Mouse (Mus musculus): Measurements from ENCODE around the gene Iqcj.

Iqcj gene

DNA sequence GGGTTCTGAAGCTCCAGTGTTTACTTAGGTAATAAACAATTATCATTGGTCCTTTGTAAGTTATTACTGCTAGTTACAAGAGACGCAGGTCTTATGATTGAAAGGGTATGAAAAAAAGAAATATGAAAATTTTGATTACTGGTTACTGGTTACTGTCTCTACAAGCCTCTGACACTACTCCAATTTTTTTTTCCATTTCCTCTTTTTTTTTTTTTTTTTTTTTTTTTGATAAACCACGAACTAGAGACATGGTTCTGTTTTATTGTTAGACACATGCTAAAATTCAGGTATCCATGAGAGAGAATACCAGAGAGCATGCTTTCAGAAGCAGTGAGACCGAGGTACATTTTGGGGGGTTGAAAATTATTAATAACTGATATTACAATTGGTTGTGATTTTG, 43.8 kb downstream of the Iqcj start:
- in situ Hi-C loops (cut with MboI; ENCODE audit: low pct_unique_long_range_greater_than_20kb in 1 of 2, low sequenced_read_pairs in 2 of 2, unreplicated experiment in 1 of 2), result no loop called here

DNA sequence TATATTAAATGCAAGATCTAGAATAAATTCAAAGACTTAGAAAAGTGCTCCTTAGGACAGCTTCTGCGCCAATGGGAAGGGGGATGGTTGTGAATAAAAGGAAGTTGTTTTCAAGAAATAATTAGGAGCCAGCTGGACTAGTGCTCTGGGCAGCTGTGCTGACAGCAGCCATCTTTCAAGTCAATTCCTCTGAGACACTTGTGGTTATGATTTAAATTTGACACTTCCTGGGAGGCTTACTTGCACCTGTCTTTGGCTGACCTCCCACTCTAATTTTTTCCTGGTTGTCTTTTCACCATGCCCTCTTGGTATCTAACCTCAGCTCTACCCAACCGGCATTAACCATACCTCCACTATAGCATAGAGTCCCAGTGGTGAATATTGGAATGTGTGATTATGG, 55.0 kb downstream of the Iqcj start:
- in situ Hi-C loops (cut with MboI; ENCODE audit: low pct_unique_long_range_greater_than_20kb in 1 of 2, low sequenced_read_pairs in 2 of 2, unreplicated experiment in 1 of 2), result no loop called here

DNA sequence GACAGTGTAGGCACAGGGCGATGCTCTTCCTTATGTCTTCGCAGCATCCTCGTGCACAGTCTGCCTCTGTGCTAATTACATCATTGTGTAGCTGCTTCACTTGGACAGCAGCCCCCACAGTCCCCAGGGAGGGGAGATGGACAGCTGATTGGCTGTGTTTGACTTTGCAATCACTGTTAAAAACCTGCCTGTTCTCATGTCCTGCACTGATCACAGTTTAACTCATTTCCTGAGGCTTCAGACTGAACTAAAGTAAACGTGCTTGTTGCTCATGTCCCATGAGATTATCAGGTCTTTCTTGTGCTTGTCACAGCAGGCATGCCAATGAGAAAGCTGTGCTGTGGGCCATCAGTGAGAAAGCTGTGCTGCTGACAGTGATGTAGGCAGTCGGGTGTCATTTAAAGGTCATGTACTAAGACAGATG, 60.5 kb downstream of the Iqcj start:
- in situ Hi-C loops (cut with MboI; ENCODE audit: low pct_unique_long_range_greater_than_20kb in 1 of 2, low sequenced_read_pairs in 2 of 2, unreplicated experiment in 1 of 2), result no loop called here

DNA sequence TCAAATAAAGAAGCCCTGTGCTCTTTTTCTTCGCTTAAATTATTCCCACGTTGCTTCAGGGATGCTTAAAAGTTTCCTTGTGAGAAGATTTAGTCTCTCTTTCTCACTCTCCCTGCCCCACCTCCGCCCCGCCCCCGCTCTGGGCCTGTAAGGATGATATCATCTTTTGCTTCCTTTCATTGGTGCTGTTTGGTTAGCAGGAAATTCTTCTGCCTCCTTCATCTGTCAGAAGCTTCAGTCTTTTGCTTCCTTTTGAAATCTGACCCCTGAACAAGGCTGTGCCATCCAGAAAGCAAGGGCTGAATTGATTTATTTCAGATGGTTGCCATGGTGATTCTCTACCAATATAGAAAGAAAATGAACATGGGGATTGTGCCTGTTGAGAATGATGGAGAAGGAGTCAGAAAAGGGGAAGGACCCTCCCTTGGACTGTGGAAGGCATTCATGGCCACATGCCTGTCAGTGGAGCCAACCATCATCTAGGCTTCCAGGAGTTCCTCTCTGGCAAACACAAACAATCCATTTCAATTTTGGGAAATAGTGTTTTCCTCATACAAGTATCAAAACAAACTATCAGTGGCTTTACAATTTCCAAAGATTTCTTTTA, 62.5 kb downstream of the Iqcj start:
- in situ Hi-C loops (cut with MboI; ENCODE audit: low pct_unique_long_range_greater_than_20kb in 1 of 2, low sequenced_read_pairs in 2 of 2, unreplicated experiment in 1 of 2), result no loop called here

DNA sequence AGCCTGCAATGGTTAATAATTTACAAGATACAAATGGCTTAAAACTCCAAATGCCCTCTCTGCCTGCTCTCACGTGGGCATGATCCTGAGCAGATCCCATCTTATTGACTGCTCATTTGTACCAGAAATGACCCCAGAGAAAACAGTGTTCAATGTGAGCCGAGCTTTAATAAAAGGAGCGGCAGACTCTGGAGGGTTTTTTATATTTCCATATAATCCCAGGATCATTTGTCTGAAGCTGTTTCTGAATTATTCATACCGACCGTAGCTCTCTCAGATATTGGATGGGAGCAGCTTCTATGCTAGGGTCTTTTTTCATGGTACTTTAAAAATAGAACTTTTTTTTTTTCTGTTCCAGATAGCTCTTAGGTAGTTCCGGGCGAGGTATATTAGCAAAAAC, 67.7 kb downstream of the Iqcj start:
- in situ Hi-C loops (cut with MboI; ENCODE audit: low pct_unique_long_range_greater_than_20kb in 1 of 2, low sequenced_read_pairs in 2 of 2, unreplicated experiment in 1 of 2), result no loop called here

DNA sequence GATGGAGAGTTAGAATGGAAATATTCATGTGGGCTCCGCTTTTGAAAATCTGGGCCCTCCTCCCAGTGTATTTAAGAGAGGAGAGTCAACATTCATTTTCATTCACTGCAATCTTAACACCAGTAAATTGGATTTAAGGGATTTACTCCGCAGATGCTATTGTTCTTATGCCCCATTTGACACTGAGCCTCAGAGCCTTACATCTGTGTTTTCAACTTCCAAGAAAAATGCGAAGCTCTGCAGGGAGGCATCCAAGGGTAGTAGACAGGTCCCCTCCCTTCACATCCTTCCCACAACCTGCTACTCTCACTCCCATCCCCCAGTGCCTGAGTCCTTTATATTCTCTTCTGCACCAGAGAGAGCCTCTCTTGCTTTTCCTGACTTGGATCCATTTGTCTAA, 68.1 kb downstream of the Iqcj start:
- in situ Hi-C loops (cut with MboI; ENCODE audit: low pct_unique_long_range_greater_than_20kb in 1 of 2, low sequenced_read_pairs in 2 of 2, unreplicated experiment in 1 of 2), result no loop called here

DNA sequence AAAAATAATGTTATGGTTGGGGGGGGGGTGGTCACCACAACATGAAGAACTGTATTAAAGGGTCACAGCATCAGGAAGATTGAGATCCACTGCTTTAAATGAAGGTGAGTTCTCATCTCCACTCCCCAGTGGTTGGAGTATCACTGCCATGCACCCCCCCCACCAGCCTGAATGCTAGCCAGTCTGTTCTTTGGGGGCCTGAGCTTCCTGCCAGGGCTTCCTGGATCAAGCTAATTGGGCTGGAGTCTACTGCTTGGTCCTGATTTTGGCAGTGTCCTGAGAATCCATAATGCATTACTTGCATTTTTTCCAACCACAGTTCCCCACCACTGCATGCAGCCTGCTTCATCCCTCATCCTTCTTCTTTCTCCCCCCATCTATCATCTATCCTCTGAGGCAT, 68.7 kb downstream of the Iqcj start:
- in situ Hi-C loops (cut with MboI; ENCODE audit: low pct_unique_long_range_greater_than_20kb in 1 of 2, low sequenced_read_pairs in 2 of 2, unreplicated experiment in 1 of 2), result no loop called here

DNA sequence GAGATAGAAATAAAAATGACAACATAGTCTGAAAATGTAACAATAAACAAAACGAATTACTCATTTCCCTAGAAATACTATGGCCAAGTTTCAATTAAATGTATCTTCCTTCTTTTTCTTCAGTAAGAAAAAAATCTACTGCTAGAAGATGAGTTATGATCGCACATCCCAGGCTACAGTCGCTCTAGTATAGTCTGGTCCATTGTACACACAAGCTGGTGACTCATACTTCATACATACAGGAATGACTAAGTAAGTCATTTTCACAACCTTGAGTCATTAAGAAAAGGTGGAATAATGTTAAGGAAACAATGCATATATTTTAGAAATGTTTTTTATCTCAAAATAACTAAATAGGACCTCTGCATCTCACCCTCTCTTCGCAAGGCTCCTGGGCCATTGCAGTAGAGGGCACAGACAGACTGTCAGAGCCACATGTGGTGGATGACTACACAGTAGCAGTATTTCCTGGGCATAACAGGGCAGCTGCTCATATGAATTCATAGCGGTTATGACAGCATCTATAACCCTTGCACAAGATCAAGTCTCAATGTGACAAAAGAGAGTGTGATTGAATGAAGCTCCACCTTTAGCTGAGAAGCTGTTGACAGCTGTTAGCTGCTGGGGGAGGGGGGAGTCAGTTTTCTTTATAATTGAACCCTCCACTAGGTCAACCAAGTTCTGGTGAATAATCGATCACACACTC, 70.1 kb downstream of the Iqcj start:
- in situ Hi-C loops (cut with MboI; ENCODE audit: low pct_unique_long_range_greater_than_20kb in 1 of 2, low sequenced_read_pairs in 2 of 2, unreplicated experiment in 1 of 2), result no loop called here

DNA sequence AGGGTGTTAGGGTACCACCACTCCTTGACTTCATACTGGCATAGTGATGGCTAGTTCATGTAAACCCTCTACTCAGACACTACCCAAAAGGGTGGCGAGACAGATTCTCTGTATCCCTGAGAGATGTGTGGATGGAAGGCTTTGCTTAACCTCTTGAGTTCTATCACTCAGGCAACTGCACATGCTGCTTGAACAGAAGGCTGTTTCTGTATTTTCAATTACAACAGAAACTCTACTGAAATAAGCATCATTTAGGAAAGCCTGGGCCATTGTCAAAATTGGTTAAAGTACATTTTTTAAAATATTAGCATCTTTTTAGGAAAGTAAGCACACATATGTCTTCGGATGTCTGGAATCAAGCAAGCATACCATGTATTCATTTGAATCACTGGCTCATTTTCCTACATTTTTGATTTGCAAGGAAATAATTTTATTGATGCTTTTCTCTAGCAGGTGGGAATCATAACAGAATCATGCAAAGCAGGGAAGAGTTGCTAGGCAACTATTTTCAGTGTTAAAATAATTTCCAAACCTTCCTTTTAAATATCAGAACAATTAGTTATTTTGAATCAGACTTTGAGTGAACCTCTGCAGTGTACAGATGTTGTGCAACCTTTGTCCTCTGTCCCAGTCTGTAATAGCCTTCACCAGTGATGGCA, 82.4 kb downstream of the Iqcj start:
- in situ Hi-C loops (cut with MboI; ENCODE audit: low pct_unique_long_range_greater_than_20kb in 1 of 2, low sequenced_read_pairs in 2 of 2, unreplicated experiment in 1 of 2), result no loop called here

DNA sequence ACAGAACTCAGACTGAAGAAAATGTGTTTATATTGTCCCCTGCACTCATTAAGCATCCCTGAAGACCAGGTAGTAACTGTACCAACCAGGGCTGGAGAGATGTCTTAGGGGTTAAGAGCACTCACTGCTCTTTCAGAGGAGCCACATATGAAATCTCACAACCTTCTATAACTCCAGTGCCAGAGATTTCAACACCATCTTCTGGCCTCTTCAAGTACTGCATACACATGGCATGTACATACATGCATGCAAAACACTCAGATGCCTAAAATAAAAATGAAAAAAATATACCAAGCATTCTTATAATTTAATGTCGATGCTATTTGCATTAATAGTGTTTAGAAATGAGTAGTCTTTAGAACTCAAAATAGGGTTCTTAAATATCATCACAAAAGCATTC, 88.0 kb downstream of the Iqcj start:
- in situ Hi-C loops (cut with MboI; ENCODE audit: low pct_unique_long_range_greater_than_20kb in 1 of 2, low sequenced_read_pairs in 2 of 2, unreplicated experiment in 1 of 2), result no loop called here

DNA sequence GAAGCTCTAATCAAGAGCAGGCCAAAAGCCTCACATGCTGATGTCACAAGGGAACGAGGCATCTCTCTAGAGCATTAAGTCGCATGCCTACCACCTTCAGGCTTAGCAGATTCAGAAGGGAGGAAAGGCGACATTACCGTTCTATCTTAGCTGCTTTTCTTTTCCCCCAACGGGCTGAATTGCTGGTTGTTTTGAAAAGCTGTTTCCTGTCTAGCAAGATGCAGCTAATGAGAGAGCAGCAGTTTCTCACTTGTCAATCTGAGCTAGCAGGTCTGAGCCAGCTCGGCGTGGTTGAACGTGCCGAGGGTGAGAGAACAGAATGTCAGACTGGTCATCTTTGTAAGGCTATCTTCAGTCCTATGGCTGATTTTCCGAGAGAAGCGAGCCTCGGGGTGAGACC, 91.3 kb downstream of the Iqcj start:
- in situ Hi-C loops (cut with MboI; ENCODE audit: low pct_unique_long_range_greater_than_20kb in 1 of 2, low sequenced_read_pairs in 2 of 2, unreplicated experiment in 1 of 2), result no loop called here

DNA sequence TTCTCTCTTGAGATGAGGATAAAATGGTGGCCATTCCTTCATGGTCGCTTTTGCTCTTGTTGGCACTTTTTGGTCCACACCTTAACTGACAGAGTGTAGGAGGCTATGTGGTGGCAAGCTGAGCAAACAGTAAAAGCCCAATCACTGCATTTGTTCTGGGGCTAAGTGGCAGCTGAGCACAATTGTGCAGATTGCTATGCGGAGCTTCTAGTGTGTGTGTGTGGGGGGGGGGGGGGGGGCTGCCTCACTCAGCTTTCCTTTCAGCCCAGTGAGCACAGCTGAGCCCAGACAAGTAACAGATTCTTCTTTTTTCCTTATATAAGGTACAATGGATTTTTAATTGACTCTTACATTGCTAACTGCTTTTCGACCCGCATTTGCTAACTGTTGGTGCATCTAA, 110.4 kb downstream of the Iqcj start:
- in situ Hi-C loops (cut with MboI; ENCODE audit: low pct_unique_long_range_greater_than_20kb in 1 of 2, low sequenced_read_pairs in 2 of 2, unreplicated experiment in 1 of 2), result no loop called here

DNA sequence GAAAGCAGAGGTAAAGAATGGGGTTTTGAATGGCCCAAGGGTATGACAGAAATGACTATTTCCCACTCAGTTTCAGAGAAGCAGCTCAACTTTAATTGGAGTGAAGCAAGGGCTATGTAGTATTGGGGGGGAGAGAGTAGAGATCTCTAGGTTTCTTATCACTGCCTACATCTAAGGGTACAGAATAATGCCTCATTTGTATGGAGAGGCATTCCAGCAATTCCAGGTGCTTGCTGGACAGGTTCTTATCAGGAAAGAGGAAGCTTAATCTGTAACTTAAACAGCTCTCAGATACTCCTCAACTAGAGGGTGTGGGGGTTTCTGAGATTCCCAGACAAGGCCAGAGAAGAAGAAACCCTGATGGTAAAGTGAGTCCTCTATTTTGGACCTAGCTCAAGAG, 120.3 kb downstream of the Iqcj start:
- in situ Hi-C loops (cut with MboI; ENCODE audit: low pct_unique_long_range_greater_than_20kb in 1 of 2, low sequenced_read_pairs in 2 of 2, unreplicated experiment in 1 of 2), result no loop called here

DNA sequence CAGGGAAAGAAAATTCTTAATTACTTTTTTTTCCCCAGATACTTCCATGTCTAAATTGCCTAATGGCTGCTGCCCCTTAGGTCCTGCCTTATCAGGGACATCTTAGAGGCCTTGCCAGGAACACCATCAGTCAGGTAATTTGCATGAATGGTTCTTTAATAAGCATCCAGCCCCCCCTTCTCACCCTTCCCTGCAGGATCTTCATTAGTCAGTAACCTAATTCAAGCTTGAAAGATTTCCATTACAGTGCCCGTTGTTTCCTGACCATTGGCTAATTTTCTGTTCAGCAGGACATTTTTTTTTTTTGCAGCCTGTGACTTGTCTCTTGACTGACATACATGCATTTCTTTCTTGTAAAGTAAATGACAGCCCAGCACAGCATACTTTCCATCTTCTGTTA, 123.8 kb downstream of the Iqcj start:
- in situ Hi-C loops (cut with MboI; ENCODE audit: low pct_unique_long_range_greater_than_20kb in 1 of 2, low sequenced_read_pairs in 2 of 2, unreplicated experiment in 1 of 2), result no loop called here

DNA sequence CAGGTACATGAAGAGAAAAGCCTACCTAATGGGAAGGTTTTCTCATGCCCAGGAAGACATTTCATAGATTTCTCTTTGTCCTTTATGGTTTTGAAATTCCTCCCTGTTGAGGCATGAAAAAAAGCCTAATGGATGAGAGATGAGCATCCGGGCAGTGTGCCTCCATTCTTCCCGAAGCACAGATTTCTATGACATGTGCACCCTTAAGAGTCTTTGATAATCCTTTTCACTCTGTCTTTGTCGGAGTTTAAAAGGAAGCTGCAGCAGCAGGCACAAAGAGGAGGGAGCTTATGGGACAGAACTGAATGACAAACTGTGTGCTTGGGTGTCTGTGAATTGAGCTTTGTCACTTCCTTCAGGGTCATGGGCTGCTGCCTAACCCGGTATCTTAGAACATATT, 127.4 kb downstream of the Iqcj start:
- in situ Hi-C loops (cut with MboI; ENCODE audit: low pct_unique_long_range_greater_than_20kb in 1 of 2, low sequenced_read_pairs in 2 of 2, unreplicated experiment in 1 of 2), result no loop called here

DNA sequence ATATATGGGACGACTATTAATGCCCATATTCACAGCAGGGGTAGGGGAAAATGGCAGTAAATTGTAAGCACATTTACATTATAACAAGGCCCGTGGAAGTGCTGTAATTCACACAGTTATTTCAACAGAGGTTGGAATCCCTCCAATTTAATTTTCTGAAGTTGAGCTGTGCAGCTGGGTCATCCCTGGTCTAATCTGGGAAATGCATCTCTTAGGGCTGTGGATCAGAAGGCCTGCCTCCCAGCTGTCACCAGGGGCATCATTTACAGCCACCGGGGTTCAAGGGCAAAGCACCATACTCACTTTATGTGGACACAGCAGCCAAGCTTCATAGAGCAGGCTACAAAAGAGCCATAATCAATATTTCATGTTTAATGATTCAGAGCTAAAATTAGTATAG, 144.1 kb downstream of the Iqcj start:
- in situ Hi-C loops (cut with MboI; ENCODE audit: low pct_unique_long_range_greater_than_20kb in 1 of 2, low sequenced_read_pairs in 2 of 2, unreplicated experiment in 1 of 2), result loop anchor here (25.0 kb wide), 2 partner anchors 399 to 424 kb away; no protein-coding TSS in a partner anchor

DNA sequence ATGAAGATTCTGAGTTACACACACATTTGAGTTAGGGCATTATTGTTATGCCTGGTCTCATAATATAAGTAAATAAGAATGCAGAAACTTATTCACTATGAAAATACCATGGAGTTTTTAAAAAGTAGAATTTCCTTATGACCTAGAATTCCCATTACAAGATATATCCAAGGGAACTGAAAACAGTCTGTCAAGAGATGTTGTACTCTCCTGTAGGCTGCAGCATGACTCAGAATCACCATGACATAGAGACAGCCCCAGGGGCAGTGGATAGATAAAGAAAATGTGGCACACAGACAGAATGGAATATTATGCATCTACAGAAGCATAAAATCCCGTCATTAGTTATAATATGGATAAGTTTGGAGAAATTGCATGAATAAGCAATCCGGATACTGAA, 150.9 kb downstream of the Iqcj start:
- in situ Hi-C loops (cut with MboI; ENCODE audit: low pct_unique_long_range_greater_than_20kb in 1 of 2, low sequenced_read_pairs in 2 of 2, unreplicated experiment in 1 of 2), result loop anchor here (25.0 kb wide), 2 partner anchors 406 to 431 kb away; no protein-coding TSS in a partner anchor

DNA sequence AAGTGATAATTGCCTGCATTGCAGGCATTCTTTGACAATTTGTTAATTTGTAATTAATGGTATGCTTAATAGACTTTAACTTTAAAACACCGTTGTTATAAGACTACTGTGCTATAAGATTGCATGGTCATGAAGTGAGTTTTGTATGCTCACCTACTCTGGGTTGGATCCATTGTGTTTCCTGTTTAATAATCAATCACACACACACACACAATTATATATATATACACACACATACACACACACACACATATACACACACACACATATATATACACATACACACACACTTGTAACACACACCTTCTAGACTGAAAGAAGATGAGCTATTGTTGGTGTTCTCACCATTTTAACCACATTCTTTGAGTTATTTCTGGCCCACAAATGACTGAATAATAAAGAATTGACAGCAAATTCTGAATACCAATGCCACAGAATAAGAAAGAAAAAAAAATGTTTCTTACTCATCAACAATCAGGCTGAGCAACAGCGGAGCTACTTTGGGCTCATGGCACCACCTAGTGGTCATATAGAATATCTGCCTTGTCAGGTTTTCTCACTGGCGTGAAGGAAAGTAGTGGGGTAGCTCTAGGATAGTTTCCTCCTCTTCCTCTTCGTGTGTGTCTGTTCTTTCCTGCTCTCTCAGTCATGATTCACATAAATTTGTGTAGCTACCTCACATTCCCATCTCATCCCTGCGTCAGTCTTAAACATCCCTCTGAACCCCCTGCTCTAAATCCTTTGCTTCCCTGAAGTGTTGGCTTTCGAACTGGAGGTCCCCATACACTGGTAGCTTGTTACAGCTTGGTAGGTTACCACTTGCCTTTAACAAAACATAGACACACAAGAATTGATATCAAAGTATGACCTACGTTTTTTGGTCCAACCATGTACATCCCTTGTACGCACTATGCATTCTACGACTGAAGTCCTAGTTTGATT, 153.7 kb downstream of the Iqcj start:
- in situ Hi-C loops (cut with MboI; ENCODE audit: low pct_unique_long_range_greater_than_20kb in 1 of 2, low sequenced_read_pairs in 2 of 2, unreplicated experiment in 1 of 2), result loop anchor here (25.0 kb wide), 2 partner anchors 408 to 433 kb away; no protein-coding TSS in a partner anchor

DNA sequence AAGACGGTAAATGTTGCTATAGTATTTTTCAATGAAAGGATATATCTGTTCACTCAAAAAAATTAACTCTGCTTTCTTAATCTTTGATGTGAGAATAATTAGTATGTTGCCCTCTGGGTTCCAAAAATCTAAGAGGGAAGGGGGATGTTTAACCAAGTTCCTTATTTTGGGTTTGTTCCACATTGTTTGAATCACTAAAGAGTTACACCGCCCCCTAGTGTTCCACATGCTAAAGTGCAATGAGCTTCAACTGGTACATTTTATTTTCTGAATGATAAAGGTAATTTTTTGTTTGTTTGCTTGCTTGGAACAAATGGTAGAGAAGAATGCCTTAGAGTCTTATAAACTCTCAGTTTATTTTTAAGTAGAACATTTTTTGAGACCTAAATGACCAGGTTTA, 161.5 kb downstream of the Iqcj start:
- in situ Hi-C loops (cut with MboI; ENCODE audit: low pct_unique_long_range_greater_than_20kb in 1 of 2, low sequenced_read_pairs in 2 of 2, unreplicated experiment in 1 of 2), result loop anchor here (25.0 kb wide), 2 partner anchors 484 to 659 kb away; no protein-coding TSS in a partner anchor
